Mouse (Mus musculus) layer of hippocampus, postnatal 36 days (tissue): ENCODE measurements around the gene Gm45213. TPM values are rescaled to one million over a fixed set of nuclear protein-coding genes. Genes with fewer than 3 reads are reported as not detected.
"Not testable (repeated sequence)": the region's sequence is repeated elsewhere in the genome, so short reads cannot be mapped to it uniquely, and the experiment has no call there.

Experiments used
- DNase-seq, 2 experiments: peaks; one replicate each; pipeline ENCODE4 v3.0.0; 2022
- total RNA-seq, 2 experiments: library from RNA; stranded (reverse); gene quantifications; 2 replicates each; pipeline ENCODE4 v1.2.3; 2021

Gm45213 gene
- total RNA-seq, 2 experiments from 2014 or later: not detected

GRCm38 (mm10) chr7:66053946-66054483 lies 10.6 kb downstream of the Gm45213 start:
- DNase-seq: no peak

GRCm38 (mm10) chr7:66055356-66055755 lies 12.0 kb downstream of the Gm45213 start:
- not testable (repeated sequence) for DNase-seq

GRCm38 (mm10) chr7:66058703-66059102 lies 15.3 kb downstream of the Gm45213 start, which contains the start of gene Snrpa1:
Snrpa1 (plus strand) TSS chr7:66059003.
- DNase-seq: no peak

GRCm38 (mm10) chr7:66060066-66060956 lies 16.9 kb downstream of the Gm45213 start:
- peak; percentile 88 for DNase-seq

- DNase-seq: no peak
These were observed 17.7 kb downstream of the Gm45213 start for GRCm38 (mm10) chr7:66061057-66061456.

- DNase-seq: no peak
These were observed 33.0 kb downstream of the Gm45213 start for GRCm38 (mm10) chr7:66076411-66076810.

GRCm38 (mm10) chr7:66079364-66080230 lies 36.2 kb downstream of the Gm45213 start, which contains the start of gene Selenos:
Selenos (plus strand) TSS chr7:66079649.
- DNase-seq: peak; percentile 93

- DNase-seq: peak in 1 of 2 experiments; percentile 31
These were observed 36.8 kb downstream of the Gm45213 start for GRCm38 (mm10) chr7:66080231-66080613.

- no peak for DNase-seq
These were observed 40.4 kb downstream of the Gm45213 start for GRCm38 (mm10) chr7:66083757-66084156.

GRCm38 (mm10) chr7:66084546-66084945 lies 41.1 kb downstream of the Gm45213 start:
- no peak for DNase-seq

- peak in 1 of 2 experiments; percentile 22 for DNase-seq
These were observed 44.2 kb downstream of the Gm45213 start for GRCm38 (mm10) chr7:66087652-66088051.

- no peak for DNase-seq
These were observed 44.7 kb downstream of the Gm45213 start for GRCm38 (mm10) chr7:66088077-66088476.

GRCm38 (mm10) chr7:66090676-66091190 lies 47.3 kb downstream of the Gm45213 start:
- DNase-seq: no peak

- no peak for DNase-seq
These were observed 48.2 kb downstream of the Gm45213 start for GRCm38 (mm10) chr7:66091553-66091952.

- DNase-seq: no peak
These were observed 49.3 kb downstream of the Gm45213 start for GRCm38 (mm10) chr7:66092656-66093055.

GRCm38 (mm10) chr7:66094141-66094540 lies 50.7 kb downstream of the Gm45213 start:
- DNase-seq: no peak

- DNase-seq: no peak
These were observed 55.4 kb downstream of the Gm45213 start for GRCm38 (mm10) chr7:66098803-66099202.

- no peak for DNase-seq
These were observed 58.5 kb downstream of the Gm45213 start for GRCm38 (mm10) chr7:66101866-66102265.

GRCm38 (mm10) chr7:66104531-66104930 lies 61.1 kb downstream of the Gm45213 start:
- DNase-seq: no peak

- DNase-seq: no peak
These were observed 62.4 kb downstream of the Gm45213 start for GRCm38 (mm10) chr7:66105771-66106170.

- no peak for DNase-seq
These were observed 63.2 kb downstream of the Gm45213 start for GRCm38 (mm10) chr7:66106581-66107056.

GRCm38 (mm10) chr7:66107206-66107605 lies 63.8 kb downstream of the Gm45213 start:
- DNase-seq: no peak
